Mouse (Mus musculus): Measurements from ENCODE around the gene Gm28036. TPM values are rescaled to one million over a fixed set of nuclear protein-coding genes. Genes with fewer than 3 reads are reported as not detected.

The Gm28036 gene
- total and polyA plus RNA-seq, 3 experiments = 20.4 to 32.3 TPM; not detected in 1

GRCm38 (mm10) chr2:156089799-156090198, 37.1 kb downstream of the Gm28036 start:
- Histone ChIP-seq H3K9me3 (replicated peaks; ENCODE audit: insufficient read depth, low read length) (no peaks in the 10 kb centered on the region), H3K79me2 (ENCODE audit: control insufficient read depth, insufficient read depth, low read length, poor library complexity) (no peaks in the 10 kb centered on the region; the same call in 1 of the 2 replicates), H3K4me3 (ENCODE audit: control insufficient read depth in 1 of 2, insufficient read depth in 1 of 2, low read depth in 2 of 2, low read length in 2 of 2) (no peak overlapping the region), H3K36me3 (ENCODE audit: control insufficient read depth in 1 of 2, insufficient read depth in 2 of 2, low read length in 2 of 2) (peaks cover 2% of the 10 kb centered on the region in 2 experiments; a peak in 3 of 4 replicates), H3K9ac (ENCODE audit: control insufficient read depth, low read depth, low read length, poor library complexity, severe bottlenecking) (no peak overlapping the region), H3K27ac (ENCODE audit: control insufficient read depth, low read depth, low read length) (no peak overlapping the region), H3K4me1 (ENCODE audit: control insufficient read depth in 1 of 2, insufficient read depth in 2 of 2, low read length in 2 of 2) (no peaks in the 10 kb centered on the region; a peak in 1 of 4 replicates), H3K27me3 (ENCODE audit: control insufficient read depth in 1 of 2, insufficient read depth in 2 of 2, low read length in 2 of 2) (no peaks in the 10 kb centered on the region)
- no peak for TF ChIP-seq ETS1 (IDR thresholded peaks at IDR 0.05; ENCODE audit: low read depth, low read length)
- TF ChIP-seq POLR2AphosphoS5 (IDR thresholded peaks at IDR 0.05; ENCODE audit: borderline replicate concordance, low read depth, low read length) = no peak
- no peak for TF ChIP-seq JUND (IDR thresholded peaks at IDR 0.05; ENCODE audit: low read depth, low read length)
- no peak for TF ChIP-seq ZC3H11A (IDR thresholded peaks at IDR 0.05; ENCODE audit: low read depth, low read length)
- TF ChIP-seq ZKSCAN1 (IDR thresholded peaks at IDR 0.05; ENCODE audit: low read depth, low read length) = no peak
- TF ChIP-seq CHD1 (IDR thresholded peaks at IDR 0.05; ENCODE audit: low read depth, low read length) = no peak
- TF ChIP-seq GATA1 (IDR thresholded peaks at IDR 0.05; ENCODE audit: low read depth, low read length) = no peak
- TF ChIP-seq MEF2A (IDR thresholded peaks at IDR 0.05; ENCODE audit: extremely low read depth, insufficient replicate concordance, low read depth, low read length, poor library complexity, severe bottlenecking) = no peak
- no peak for TF ChIP-seq POLR2A (IDR thresholded peaks at IDR 0.05; ENCODE audit: control insufficient read depth in 1 of 2, insufficient read depth in 1 of 2, low read depth in 1 of 2, low read length in 2 of 2, poor library complexity in 1 of 2)
- TF ChIP-seq MAZ (IDR thresholded peaks at IDR 0.05; ENCODE audit: low read depth, low read length) = no peak
- TF ChIP-seq MAX (IDR thresholded peaks at IDR 0.05; ENCODE audit: low read length) = no peak
- TF ChIP-seq RAD21 (IDR thresholded peaks at IDR 0.05; ENCODE audit: low read depth, low read length) = no peak
- no peak for TF ChIP-seq ZMIZ1 (IDR thresholded peaks at IDR 0.05; ENCODE audit: low read depth, low read length)
- TF ChIP-seq MAFK (IDR thresholded peaks at IDR 0.05; ENCODE audit: borderline replicate concordance, low read depth, low read length) = no peak
- DNase-seq (ENCODE audit: low read depth, low spot score) = no peak

DNA sequence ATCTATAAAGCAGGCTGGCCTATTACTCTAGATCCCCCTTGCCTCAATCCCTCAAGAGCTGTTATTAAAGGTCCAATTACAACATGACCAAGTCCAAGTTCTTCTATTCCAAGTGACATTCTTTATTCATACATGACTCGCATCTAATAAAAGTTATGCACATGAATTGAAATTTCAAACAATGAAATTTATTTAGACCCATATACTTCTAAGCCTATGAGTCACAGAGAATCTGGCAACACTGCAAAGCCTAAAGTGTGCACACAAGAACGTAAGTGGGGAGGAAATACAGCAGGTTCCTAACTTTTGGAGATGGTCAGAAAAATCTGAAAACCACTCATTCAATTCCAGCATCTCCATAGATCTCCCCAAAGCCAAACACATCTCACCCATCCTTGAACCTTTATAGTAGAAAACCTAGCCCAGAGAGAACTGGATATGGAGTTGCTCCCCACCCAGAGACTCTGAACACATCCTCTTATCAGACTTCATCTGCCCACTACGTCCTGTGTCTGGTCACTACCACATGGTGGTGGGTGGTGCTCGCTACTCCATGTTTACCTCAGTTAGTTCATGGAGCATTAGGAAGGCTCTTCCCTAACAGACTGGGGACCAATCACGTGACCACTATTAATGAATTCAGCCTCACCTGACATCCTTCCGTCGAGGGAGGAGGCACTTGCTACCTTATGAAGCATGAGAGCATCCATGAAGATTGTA, 39.3 kb downstream of the Gm28036 start:
- no peak overlapping the region for H3K27ac ChIP-seq (ENCODE audit: control insufficient read depth, low read depth, low read length)
- H3K9ac ChIP-seq (ENCODE audit: control insufficient read depth, low read depth, low read length, poor library complexity, severe bottlenecking) = no peak overlapping the region
- no peaks in the 10 kb centered on the region; a peak in 1 of 4 replicates for H3K4me1 ChIP-seq (ENCODE audit: control insufficient read depth in 1 of 2, insufficient read depth in 2 of 2, low read length in 2 of 2)
- H3K4me3 ChIP-seq (ENCODE audit: control insufficient read depth in 1 of 2, insufficient read depth in 1 of 2, low read depth in 2 of 2, low read length in 2 of 2) = no peak overlapping the region
- H3K36me3 ChIP-seq (ENCODE audit: control insufficient read depth in 1 of 2, insufficient read depth in 2 of 2, low read length in 2 of 2) = peaks cover 2 to 3% of the 10 kb centered on the region in 2 experiments; a peak in 3 of 4 replicates
- no peaks in the 10 kb centered on the region for H3K27me3 ChIP-seq (ENCODE audit: control insufficient read depth in 1 of 2, insufficient read depth in 2 of 2, low read length in 2 of 2)
- no peak for DNase-seq (ENCODE audit: low read depth, low spot score)
- H3K9me3 ChIP-seq (replicated peaks; ENCODE audit: insufficient read depth, low read length) = no peaks in the 10 kb centered on the region
- no peaks in the 10 kb centered on the region for H3K79me2 ChIP-seq (ENCODE audit: control insufficient read depth, insufficient read depth, low read length, poor library complexity)
- TF ChIP-seq ZNF384 (IDR thresholded peaks at IDR 0.05; ENCODE audit: low read depth, low read length) (no peak), GABPA (IDR thresholded peaks at IDR 0.05; ENCODE audit: low read depth, low read length) (no peak), TCF12 (IDR thresholded peaks at IDR 0.05; ENCODE audit: low read depth, low read length) (no peak), HCFC1 (IDR thresholded peaks at IDR 0.05; ENCODE audit: low read depth, low read length) (no peak), MYC (IDR thresholded peaks at IDR 0.05; ENCODE audit: low read depth, low read length) (no peak), POLR2AphosphoS2 (IDR thresholded peaks at IDR 0.05; ENCODE audit: low read length) (peak; percentile 52; the same call in 1 of the 2 replicates), ELF1 (IDR thresholded peaks at IDR 0.05; ENCODE audit: low read depth, low read length) (no peak), MXI1 (IDR thresholded peaks at IDR 0.05; ENCODE audit: low read depth, low read length) (no peak), ZMIZ1 (IDR thresholded peaks at IDR 0.05; ENCODE audit: low read depth, low read length) (no peak)

All from MEL (cell line).